Mouse (Mus musculus) naive thymus-derived CD4-positive, alpha-beta T cell, adult 2 months (primary cell): ENCODE results near the gene Has1.

Experiments used
- DNase-seq: peaks from one replicate; pipeline ENCODE4 v3.0.0-alpha.2; 2011; ENCODE audit warnings: low read depth

Gene Has1

GRCm38 (mm10) chr17:17855064-17855838 lies at the start of gene Has1:
TSS of gene Has1 (minus strand) at chr17:17855205.
- no peak for DNase-seq

DNA sequence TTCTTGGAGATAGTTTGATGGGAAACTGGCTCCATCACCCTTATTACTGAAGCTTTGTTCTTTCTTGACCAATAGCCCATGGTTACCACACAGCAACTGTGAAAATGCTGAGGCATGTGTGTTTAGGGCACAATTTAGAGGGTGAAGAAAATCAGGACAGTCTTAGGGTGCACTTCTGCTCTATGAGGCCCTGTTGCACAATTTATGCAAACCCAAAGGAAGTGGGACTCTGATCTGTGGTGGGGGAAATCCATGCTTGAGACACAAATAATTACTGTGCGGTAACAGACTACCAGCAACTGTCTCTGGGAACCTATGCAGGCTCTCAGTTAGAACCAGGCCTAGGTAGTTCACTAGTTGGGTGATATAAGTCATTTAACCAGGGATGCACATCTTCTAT lies 45.8 kb upstream of the Has1 start:
- peak; percentile 14 for DNase-seq

- DNase-seq = peak; percentile 29
Measured at GRCm38 (mm10) chr17:17899268-17899667, 44.3 kb upstream of the Has1 start.

- DNase-seq = peak; percentile 73
Measured at GRCm38 (mm10) chr17:17896039-17896438, 41.0 kb upstream of the Has1 start.

- no peak for DNase-seq
Measured at GRCm38 (mm10) chr17:17889732-17890425, 34.9 kb upstream of the Has1 start.

GRCm38 (mm10) chr17:17887774-17888248 lies 32.8 kb upstream of the Has1 start, which contains the start of the genes Fpr2 and Fpr3:
TSS of gene Fpr2 (plus strand) at chr17:17887824.
TSS of gene Fpr3 (plus strand) at chr17:17887852.
- no peak for DNase-seq

DNA sequence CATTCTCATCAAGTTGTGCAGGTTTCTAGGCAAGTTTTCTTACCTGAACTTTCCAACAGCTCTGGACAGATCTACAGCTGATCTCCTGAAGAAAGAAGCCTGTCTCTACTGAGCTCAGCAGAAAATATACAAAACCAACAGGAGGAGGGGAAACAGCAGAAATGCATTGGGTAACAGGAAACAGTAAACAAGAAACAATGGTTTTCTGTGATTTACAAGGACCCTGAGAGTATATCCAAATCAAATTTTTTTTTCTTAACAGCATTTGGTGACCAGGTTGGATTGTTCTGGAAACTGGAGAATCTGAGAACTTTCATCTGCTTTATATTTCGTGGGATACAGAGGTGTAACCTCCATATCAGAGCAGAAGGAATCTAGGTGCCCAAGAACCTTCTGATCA lies 28.8 kb upstream of the Has1 start, which contains the start of gene Fpr1:
Gene Fpr1, minus strand, starts transcription at position 101 of the 400 bp plus-strand sequence.
- DNase-seq = no peak

DNA sequence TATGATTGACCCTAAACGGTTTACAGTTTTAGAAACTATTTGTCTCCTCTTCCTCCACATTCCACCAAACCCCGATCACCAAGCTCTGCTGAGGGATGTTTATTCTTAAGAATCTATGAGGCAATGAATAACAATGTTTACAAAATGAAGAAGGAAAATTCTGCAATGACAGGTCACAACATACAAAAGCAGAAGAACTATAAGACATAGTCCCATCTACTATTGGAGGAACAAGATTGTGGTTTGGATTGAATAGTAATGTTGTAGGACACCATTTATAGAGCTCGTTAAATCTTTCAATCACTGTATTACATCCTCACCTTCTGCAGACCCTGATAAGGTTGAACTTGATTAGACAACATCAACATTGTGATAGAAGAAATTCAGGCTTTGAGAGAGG lies 27.7 kb upstream of the Has1 start:
- no peak for DNase-seq

- no peak for DNase-seq
Measured at GRCm38 (mm10) chr17:17879347-17879746, 24.3 kb upstream of the Has1 start.

DNA sequence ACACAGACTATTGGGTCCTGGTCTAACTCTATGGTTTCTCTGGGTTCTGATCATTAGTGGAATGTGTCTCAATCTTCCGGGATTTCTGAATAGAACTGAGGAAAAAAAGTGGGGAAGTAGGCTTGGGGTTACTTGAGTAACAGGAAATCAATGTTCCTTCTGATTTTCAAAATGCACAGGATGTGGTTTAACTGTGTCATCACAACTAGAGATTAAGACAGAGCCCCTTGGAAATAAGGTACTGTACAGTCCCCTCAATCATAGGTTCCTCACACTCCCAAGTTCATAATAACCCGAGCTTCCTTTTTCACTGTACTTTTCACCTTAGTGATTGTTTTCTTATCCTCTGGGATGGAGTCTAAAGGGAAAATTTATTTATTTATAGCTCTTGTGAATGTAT lies 16.7 kb upstream of the Has1 start:
- DNase-seq = no peak

DNA sequence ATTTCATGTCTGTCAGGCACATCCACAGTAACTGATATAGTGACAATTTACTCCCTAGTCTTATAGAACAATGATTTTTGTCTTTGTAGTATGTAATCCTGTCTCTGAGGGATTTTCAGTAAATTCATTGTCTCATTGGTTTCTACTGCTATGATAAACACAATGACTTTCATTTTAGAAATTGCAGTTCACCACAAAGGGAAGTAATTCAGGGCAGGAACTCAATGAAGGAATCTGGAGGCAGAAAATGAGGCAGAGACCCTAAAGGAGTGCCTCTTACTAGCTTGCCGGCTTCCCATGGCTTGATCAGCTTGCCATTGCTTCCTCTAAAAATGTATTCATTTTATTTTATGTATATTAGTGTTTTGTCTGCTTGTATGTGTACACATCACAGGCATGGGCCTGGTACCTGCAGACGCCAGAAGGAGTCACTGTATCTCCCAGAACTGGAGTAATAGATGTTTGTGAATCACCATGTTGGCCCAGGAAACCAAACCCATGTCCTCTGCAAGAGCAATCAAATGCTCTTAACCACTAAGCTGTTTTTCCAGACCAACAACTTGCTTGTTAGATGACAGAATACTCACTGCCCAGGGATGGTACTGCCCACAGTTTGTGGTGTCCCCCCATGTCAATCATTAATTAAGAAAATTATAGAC lies 16.0 kb upstream of the Has1 start:
- no peak for DNase-seq

DNA sequence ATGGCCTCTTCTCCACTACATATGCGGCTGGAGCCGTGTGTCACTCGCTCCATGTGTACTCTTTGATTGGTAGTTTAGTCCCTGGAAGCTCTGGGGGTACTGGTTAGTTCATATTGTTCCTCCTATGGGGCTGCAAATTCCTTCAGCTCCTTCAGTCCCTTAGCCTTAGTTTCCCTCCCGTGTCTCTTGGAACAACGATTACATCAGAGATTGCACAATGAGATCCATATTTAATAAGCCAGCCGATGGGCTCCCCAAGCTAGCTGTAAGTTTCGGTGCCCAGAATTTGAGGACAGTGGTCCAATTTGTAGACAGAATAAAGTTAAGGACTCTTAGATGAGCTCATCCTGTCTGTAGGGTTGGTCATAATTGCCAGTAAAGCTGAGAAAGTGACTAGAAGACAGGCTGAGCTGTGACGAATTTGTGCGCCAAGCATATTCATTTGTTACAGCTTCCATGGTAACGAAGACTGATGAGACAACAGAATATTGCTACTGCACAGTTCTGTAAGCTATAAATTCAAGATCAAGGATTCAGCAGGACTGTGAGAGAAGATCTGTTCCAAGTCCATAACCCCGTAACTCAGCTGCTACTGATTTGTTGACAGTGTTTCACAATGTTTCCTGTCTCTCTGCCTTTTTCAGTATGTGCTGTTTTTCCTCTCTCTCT lies 11.9 kb upstream of the Has1 start:
- DNase-seq = no peak

GRCm38 (mm10) chr17:17865168-17865567 lies 10.2 kb upstream of the Has1 start:
- no peak for DNase-seq

DNA sequence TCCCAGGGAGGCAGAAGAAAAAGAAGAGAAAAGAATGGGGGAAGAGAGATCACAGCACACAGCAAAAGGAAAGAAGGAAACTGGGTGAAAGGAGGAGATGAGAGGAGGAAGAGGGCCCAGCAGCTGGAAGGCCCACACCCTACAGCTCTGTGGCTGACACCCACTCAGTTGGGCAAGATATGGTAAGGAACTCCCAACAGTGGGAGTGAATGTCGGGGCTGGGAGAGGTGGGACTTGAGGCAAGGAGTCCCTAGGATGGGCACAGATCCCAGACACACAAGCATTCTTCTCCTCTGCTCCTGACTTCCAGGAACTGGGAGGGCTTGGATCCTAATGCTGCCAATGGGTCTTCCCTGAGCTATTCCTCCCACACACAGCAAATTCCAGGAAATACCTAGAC lies 7.4 kb upstream of the Has1 start:
- DNase-seq = no peak

DNA sequence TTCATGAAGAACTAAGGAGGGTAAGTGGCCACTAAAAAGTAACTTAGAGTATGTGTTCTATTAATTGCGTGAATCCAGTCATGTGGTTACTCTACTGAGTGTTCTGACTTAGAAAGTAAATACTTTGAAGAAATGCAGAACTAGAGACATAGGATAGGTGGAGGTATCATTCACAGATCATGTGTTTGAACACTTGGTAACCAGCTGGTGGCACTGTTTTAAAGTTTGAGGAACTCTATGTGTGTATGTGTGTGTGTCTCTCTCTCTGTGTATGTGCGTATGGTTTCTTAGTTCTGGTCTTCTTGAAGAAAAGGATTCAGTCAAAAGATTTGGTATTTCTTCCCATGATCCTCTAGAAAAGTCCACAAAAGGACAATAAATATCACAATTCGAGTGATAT lies 5.1 kb upstream of the Has1 start:
- DNase-seq = peak; percentile 39

GRCm38 (mm10) chr17:17857446-17857845 lies 2.4 kb upstream of the Has1 start:
- DNase-seq = no peak

- no peak for DNase-seq
Measured at GRCm38 (mm10) chr17:17856612-17857011, 1.6 kb upstream of the Has1 start.

- DNase-seq = no peak
Measured at GRCm38 (mm10) chr17:17849906-17850712, 4.9 kb downstream of the Has1 start.

DNA sequence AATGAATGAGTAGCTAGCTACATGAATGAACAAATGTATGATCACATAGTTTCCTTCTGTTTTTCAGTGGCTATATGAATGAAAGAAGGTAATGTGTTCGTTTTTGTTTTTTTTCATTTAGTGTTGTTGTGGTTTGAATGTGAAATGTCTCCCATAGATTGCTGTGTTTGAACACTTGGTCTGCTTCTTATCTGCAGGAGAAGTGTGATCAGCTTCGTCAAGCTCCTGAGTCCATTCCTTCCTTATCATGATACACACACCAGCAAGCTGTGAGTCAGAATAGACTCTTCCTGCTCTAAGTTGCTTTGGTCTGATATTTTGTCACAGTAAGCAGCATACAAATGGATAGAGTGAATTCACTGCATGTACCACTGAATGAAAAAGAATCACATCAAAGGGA lies 6.0 kb downstream of the Has1 start:
- DNase-seq = no peak

DNA sequence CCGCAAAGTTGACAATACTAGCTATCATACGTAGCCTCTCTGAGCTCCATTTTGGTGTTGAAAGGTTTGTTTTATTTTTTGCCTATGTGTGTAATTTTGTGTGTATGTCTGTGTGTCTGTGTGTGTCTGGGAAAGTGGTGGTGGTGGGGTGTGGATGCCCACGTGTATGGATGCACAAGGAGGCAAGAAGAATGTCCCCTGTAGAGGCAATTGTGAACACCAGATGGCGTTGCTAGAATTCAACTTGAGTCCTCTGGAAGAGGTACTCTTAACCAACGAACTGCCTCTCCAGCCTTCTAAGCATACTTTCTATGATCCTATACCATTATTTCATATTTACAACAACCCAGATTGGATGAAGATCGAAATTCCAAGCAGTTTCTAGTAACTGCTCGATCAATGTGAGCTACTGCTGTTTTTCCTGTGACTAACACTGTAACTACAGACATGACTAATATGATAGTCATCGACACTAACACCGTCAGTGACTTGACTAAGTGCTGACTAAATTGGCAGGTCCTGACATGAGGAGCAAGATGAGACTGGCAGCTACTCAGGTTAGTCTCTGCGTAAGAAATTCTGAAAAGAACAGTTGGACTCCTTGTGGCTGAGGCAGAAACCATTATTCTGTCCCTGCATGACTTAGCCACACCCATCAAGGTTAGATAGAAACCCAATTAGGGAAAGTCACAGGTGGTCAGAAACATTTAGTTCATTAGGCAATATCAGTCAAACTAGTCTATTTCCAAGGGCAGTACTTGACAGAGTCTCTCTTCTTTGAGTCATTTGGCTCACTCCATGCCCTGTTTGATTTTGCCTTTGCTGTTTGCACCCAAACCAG lies 9.6 kb downstream of the Has1 start:
- DNase-seq = no peak
